Mouse (Mus musculus): ENCODE data around the gene Rlbp1. TPM values are rescaled to one million over a fixed set of nuclear protein-coding genes. Genes with fewer than 3 reads are reported as not detected.

The Rlbp1 gene
- not detected for polyA plus RNA-seq (2015; fragmentation: Illumina TruSeq; extraction: RNeasy Lipid Tissue Mini Kit (QIAGEN cat#74804); ENCODE audit: insufficient read depth, low replicate concordance)

DNA sequence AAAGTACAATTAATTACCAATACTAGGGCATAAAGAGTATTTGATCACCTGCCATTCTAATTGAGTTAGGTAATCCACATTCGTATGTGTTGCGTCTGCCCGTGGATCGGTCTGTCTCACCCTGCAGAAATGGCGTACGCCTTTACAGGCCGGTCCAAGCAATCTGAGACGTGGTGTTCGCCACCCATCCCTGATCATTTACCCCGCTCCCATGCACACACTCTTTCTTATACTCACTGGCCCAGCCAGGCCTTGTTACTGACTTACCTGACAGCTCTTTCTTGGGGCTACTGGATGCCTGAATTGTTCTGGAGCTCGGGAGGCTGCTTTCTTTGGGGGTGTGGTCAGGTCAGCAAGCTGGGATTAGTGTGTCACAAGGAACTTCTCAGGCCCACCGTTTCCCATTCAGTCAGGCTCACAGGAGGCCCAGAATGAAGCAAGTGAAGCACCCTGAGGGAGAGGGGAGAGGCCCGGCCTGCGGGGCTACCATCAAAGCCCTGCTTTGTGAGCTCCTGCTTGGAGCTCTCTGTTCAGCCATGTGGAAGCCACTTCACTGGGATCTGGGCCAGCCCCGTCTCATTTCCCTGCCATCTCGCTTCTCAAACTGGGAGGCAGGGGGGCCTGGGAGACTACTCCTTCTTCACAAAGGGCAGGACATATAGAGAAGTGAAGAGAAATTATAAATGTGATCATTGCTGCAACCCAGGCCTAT lies at the start of gene Rlbp1:
Rlbp1 (minus strand) TSS at position 627 of the 712 bp plus-strand sequence.

DNA sequence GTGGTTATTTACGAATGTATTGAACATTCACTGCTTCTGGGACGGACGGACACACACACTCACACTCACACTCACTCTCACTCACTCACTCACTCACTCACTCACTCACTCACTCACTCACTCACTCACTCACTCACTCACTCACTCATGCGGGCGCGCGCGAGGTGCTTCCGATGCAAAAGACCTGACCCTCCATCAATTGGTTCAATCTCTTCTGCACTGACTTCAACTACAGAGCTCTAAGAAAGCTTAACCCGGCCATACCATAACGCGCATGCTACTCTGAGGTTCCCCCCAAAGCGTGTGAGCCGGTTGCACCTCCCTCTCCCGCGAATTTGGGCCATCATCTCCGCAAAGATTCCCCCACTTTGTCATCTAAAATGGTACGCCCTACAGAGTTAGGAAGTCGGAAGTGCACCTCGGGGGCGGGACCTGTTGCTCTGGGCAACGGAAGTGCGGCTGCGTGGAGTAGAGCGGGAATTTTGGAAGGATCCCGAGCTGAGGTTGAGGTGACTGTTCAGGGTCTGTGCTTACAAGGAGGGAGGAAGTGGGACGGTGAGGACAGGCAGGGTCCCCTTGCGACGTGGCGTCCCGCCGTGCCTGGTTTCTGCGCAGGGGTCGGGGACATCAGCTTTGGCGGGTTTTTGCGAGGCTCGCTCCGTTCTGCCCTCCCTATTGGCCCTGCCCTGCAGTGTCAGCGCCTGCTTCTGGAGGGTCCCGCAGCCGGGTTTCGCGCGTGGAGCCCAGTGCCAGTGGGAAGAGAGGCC lies 5.2 kb upstream of the Rlbp1 start, which contains the start of gene Fanci:
Fanci (plus strand) TSS at position 47 of the 767 bp plus-strand sequence.

Other genes starting within 250 kb of the Rlbp1 start
- gene Mfge8, start 238.0 kb downstream of the Rlbp1 start, polyA plus RNA-seq (2015; fragmentation: Illumina TruSeq; extraction: RNeasy Lipid Tissue Mini Kit (QIAGEN cat#74804); ENCODE audit: insufficient read depth, low replicate concordance), result 282 TPM
- 38.2 TPM for gene Abhd2, start 113.8 kb downstream of the Rlbp1 start, polyA plus RNA-seq (2015; fragmentation: Illumina TruSeq; extraction: RNeasy Lipid Tissue Mini Kit (QIAGEN cat#74804); ENCODE audit: insufficient read depth, low replicate concordance)
- 5.0 TPM for gene Fanci, start 4.9 kb upstream of the Rlbp1 start, polyA plus RNA-seq (2015; fragmentation: Illumina TruSeq; extraction: RNeasy Lipid Tissue Mini Kit (QIAGEN cat#74804); ENCODE audit: insufficient read depth, low replicate concordance)
- gene Polg, start 79.3 kb upstream of the Rlbp1 start, polyA plus RNA-seq (2015; fragmentation: Illumina TruSeq; extraction: RNeasy Lipid Tissue Mini Kit (QIAGEN cat#74804); ENCODE audit: insufficient read depth, low replicate concordance), result 75.4 TPM
- gene Rhcg, start 230.6 kb upstream of the Rlbp1 start, polyA plus RNA-seq (2015; fragmentation: Illumina TruSeq; extraction: RNeasy Lipid Tissue Mini Kit (QIAGEN cat#74804); ENCODE audit: insufficient read depth, low replicate concordance), result not detected

All from spleen, adult 10 weeks (tissue).